Mouse (Mus musculus) bone marrow, adult 2 months (tissue): ENCODE results near the gene Gmppa.

Experiments used
- CTCF ChIP-seq: fragments of 200-500 bp; IDR thresholded peaks from 2 replicates; pipeline ENCODE4 v1.5.1; 2011; ENCODE audit warnings: low read length, control low read depth; ENCODE audit not compliant: control insufficient read depth, insufficient read depth
- POLR2A ChIP-seq: fragments of 200-500 bp; IDR thresholded peaks from 2 replicates; pipeline ENCODE4 v1.6.1; 2011; ENCODE audit warnings: low read depth, mild to moderate bottlenecking, control low read depth, low read length, borderline replicate concordance; ENCODE audit not compliant: control insufficient read depth

GRCm38 (mm10) chr1:75486561-75486960 lies 50.8 kb downstream of the Gmppa start:
- no peak for TF ChIP-seq POLR2A
- no peak for TF ChIP-seq CTCF
